Mouse (Mus musculus): Measurements from ENCODE around the gene Clec4b2.
"Not testable (repeated sequence)": the region's sequence is repeated elsewhere in the genome, so short reads cannot be mapped to it uniquely, and the experiment has no call there.

The Clec4b2 gene

DNA sequence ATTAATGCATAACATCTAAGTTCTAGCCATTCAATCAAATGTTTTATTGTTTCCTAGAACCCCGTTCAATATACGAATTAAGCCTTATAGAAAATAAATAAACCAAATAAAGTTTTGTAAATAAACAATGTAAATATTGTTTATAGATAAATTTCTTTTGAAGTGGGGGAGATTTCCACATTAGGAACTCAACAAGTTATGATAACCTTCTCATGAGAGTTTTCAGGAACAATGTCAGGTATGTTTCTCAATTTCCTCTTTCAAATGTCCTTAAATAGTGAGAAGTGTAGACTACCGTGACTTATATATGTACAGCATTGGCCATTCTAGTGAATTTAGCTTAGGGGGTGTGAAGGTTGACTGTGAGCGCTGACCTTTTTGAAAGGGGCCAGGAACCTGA, at the start of gene Clec4b2:
Gene Clec4b2, plus strand, starts transcription at position 301 of the 400 bp plus-strand sequence.
- DNase-seq (ENCODE audit: low spot score in 2 of 2): no peak

DNA sequence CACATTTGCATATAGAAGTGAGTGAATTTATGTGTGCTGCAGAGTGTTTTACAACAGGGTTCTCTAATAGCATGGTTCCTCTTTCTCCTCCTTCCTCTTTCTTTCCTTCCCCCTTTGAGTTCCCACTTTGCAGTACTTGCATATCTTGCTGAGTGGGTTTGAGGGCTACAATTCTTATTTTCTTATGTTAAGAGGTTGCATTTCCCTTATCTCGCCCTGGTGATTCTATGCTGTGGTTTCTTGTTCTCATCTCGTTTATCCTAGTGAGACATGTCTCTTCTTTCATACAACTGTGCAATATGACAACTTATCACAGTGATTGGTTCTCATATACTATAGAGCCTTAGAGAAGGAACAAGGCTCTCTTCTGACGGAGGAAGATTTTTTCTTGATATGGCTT, 49.5 kb upstream of the Clec4b2 start:
- no peak for DNase-seq (ENCODE audit: low spot score in 2 of 2)

DNA sequence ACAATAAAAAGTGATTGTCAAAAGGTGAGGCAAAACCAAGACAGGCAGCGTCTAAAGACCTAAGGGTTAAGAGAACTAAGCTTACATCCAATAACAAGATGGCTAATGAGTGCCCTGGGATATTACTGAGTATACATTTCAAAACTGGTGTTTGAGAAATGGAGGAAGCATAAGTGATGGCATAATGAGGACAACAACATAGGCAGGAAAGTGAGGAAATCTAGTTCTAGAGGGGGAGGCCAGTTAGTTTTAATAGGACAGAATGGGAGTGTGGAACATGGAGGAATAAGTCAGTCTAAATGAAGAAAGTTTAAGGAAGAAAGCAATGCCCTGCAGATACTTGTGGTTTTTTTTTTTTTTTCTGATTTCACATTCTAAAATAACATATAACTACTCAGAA, 45.5 kb upstream of the Clec4b2 start:
- DNase-seq (ENCODE audit: low spot score in 2 of 2): no peak

DNA sequence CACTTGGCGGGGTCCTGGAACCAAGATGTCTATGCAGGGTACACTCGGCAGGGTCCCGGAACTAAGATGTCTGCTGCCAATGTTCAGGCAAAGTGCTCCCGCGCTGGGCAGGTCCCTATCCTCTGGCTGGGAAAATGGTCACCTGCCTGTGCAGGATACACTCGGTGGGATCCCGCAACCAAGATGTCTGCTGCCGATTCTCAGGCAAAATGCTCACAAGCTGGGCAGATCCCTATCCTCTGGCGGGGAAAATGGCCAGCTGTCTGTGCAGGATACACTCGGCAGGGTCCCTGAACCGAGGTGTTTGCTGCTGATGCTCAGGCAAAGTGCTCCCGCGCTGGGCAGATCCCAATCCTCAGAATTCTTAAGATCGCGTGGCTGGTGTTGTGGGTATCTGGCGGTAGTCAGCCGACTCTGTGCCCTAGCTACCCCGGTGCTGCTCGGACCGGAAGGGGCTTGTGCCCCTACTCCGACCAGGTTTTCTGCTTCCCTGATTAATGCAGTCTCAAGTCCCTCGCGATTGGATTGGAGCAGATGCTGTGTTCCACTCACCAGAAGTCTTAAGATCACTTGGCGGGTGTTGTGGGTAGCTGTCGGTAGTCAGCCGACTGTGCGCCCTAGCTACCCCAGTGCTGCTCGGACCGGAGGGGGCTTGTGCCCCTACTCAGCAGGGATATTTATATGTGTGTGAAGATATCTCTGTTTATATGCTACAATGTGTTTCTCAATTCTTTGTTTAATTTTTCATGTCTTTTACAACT, 34.7 kb upstream of the Clec4b2 start:
- not testable (repeated sequence) for DNase-seq (ENCODE audit: low spot score in 2 of 2)

DNA sequence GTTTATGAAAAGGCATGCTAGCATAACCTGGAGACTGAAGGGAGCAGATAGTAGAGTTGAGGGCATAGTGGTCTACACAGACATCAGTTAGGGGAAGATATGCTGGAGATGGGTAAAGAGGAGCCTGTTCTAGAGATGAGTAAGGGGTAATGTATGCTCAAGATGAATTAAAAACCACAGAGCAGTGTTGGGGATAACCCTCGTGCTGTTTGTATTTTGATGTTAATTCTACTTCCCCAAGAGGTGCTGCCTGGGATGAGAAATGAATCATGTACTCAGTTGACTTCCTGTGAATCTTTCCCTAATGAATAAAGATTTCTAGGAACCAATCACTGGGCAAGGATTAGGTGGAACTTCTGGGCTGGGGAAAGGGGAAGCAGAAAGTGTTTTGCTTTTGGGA, 2.6 kb upstream of the Clec4b2 start:
- no peak for DNase-seq (ENCODE audit: low spot score in 2 of 2)

DNA sequence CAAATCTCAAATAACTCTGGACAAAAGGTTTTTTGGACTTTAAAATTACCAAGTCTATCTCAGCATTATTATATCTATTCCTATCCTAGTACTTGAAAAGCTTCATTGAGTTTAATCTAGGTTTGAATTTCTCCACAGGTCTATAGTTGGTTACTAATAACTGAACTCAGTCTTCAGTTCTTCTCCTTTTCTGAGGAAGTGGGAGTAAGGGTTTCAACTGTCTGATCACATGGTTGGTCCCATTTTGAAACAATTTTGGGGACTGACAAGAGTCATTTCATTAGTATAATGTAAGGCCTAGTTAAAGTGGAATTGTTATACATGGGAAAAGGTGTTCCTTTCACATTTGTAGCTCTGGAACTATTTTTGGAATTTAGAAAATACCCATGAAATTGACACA, 1.7 kb upstream of the Clec4b2 start:
- DNase-seq (ENCODE audit: low spot score in 2 of 2): no peak

DNA sequence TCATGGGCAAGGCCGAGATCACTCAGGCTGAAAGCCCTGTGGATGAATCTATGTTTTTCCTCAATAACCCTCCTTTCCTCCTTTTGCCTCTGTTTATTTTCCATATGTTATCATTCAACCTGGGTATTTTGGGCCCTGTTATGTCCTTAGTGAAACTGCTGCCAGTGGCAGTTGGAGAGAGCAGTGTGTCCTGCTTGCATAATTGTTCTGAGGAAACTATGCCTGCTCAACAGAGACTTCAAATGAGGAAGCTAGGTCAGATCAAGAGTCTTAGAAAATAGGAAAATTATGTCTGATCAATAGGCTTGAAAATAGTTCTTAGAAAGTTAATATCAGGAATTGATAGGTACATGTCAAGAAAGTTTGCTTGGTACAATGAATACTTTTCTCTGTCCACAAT, 2.9 kb downstream of the Clec4b2 start:
- DNase-seq (ENCODE audit: low spot score in 2 of 2): no peak

DNA sequence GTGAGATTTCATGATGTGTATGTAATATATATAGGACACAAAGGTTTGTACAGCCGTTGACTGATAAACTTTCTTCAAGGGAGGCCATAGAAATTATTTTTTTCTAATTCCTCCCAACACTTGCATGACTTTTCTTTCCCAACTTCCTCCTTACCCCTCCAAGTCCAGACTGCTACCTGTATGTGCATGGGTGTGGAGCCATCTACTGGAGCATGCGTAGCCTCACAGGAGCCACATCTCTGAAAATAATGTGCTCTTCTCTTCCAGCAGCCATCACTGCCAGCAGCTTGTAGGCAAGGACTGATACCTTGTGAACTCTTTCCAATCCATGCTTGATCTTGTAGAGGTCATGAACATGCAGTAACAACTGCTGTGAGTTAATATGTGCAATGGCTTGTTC, 12.2 kb downstream of the Clec4b2 start:
- not testable (repeated sequence) for DNase-seq (ENCODE audit: low spot score in 2 of 2)

DNA sequence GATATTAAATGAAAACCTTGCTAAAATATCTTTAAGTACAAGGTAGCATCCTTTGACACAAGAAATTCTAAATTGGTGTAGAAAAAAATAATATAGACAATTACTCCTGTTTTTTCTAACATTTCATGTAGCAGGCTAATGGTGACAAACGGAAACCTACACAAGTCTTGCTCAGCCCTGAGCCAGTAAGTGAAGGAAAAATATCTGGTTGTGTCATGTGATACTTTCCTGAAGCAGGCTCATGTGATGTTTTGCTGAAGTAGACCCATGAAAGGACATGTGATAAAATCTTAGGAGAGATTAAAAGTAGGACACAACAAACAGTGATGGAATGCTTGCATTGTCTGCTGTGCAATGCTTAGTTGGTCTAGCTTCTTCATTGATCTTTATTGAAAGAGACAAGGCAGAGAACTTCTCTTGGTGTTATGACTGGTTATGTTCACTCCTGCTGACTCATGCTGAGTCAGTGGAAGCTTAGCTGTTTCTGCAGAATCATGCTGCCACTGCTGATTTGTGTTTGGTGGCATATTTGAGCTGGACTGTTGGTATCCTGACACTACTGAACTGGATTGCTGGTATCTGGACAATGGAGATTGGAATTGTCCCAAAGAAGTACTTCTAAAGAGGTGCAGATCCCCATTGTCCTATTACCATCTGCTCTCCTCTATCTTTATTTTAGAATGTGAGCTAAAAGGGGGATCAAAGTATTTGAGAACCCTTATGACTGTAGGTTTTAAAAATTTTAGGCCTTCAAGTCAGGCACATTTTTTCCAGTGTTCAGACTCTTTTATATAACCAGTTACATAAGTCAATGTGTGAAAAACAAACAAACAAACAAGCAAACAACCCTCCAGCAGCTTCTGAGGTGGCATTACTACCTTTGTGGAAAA, 34.7 kb downstream of the Clec4b2 start:
- no peak for DNase-seq (ENCODE audit: low spot score in 2 of 2)

DNA sequence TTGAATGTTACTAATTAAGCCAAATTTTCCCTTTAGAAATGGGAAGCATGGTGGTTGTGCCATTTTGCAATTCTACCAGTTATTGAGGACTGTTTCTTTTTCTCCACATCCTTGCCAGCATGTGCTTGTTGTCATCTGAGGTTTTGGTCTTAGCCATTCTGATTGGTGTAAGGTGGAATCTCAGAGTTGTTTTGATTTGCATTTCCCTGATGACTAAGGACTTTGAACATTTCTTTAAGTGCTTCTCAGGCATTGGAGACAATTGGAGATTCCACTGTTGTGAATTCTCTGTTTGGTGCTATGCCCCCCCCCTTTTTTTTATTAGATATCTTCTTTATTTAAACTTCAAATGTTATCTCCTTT, 35.4 kb downstream of the Clec4b2 start:
- not testable (repeated sequence) for DNase-seq (ENCODE audit: low spot score in 2 of 2)

DNA sequence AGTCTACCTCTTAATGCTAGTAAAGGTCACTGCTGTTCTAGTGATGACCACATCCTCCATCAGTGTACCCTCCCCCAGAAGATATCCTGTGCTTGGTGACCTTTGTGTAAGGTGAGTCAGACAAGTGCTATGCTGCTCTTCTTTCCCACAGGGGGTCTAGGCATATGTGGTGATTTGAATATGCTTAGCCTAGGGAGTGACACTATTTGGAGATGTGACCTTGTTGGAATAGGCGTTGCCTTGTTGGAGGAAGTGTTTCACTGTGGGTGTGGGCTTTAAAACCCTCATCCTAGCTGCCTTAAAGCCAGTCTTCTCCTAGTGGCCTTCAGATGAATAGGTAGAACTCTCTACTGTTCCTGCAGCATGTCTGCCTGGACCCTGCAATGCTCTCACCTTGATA, 39.0 kb downstream of the Clec4b2 start:
- DNase-seq (ENCODE audit: low spot score in 2 of 2): no peak

DNA sequence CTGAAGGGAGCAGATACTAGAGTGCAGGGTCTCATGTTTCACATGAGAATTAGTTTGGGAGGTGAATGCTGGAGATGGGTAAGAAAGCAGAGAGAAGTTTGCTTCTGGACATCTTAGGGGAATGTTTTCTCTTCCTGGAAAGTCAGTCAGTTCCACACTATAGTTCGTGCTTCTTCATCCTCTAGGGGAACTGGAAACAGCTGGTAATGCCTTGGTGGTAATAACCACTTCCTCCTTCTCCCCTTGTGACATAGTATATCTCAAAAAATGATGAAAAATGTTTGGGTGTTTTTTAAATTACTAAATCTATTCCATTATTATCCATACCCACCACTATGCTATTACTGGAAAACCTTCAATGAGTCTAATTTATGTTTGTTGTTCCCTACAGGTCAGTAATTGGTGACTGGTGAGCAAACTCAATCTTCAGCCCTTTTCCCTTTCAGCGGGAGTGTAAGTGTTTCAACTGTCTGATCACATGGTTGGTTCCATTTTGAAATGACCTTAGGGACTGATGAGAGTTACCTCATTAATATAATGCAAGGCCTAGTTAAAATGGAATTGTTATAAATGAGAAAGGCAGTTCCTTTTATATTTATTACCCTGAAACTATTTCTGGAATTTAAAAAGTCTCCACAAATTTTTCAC, 55.0 kb downstream of the Clec4b2 start:
- no peak for DNase-seq (ENCODE audit: low spot score in 2 of 2)

DNA sequence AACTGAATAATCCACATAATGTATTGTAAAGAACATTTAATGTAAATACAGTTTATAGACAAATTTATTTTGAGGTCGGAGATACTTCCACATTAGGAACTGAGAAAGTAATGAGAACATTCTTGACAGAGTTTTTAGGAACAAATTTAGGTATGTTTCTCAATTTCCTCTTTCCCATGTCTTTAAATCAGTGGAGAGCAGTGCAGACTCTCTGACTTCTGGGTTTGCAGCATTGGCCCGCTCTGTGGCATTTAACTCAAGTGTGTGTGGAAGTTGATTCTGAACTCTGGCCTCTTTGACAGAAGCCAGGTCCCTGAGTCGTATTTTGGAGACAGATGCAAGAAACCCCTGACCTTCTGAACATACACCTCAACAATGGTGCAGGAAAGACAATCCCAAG, 57.0 kb downstream of the Clec4b2 start, which contains the start of gene Clec4n:
Gene Clec4n, plus strand, starts transcription at position 200 of the 400 bp plus-strand sequence.
- no peak for DNase-seq (ENCODE audit: low spot score in 2 of 2)

DNA sequence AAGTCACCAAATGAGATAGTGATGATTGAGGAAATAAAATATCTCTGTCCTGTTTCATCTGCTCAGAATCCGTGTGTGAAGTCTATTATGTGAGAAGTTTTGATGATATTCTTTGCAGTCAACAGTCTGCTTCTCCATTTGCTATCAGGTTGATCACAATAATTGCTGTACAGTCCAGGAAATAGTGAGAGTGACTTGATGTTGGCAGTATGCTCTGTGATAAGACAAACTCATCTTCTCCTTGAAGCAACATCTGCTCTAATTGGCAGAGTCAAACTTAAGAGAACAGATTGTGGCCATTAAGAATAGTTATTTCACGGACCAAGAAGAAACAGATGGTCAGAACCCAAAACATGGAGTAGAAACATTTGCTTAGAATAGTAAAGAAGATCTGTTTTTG, 58.5 kb downstream of the Clec4b2 start:
- DNase-seq (ENCODE audit: low spot score in 2 of 2): no peak

DNA sequence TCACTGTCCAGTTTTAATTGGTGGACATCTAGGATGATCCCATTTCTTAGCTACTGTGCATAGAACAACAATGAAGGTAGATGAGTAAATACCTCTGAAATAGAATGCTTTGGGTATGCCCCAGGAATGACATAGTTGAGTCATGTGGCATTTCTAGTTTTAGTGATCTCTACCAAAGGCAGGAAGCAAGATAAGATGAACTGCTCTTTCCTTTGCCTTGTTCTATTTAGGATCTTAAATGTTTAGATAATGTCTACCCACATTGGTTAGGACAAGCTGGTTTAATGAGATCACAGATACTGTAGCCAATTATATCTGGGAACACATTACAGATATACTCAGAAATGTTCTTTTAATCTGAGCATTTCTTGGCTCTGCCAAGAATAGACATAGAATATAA, 64.9 kb downstream of the Clec4b2 start:
- DNase-seq (ENCODE audit: low spot score in 2 of 2): no peak

DNA sequence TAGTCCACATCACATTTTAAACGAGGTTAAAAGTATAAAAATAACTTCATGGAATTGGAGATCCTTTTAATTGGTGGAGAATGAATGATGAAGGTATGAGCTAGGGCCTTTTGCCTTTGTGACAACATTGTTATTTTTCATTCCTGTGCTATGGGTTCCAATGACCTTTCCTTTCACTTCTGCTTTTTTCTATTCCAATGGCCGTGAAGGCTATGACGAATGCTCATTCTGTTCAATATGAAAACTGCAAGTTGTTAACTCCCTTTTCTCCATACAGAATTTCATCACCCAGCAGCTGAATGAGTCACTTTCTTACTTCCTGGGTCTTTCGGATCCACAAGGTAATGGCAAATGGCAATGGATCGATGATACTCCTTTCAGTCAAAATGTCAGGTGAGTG, 71.5 kb downstream of the Clec4b2 start:
- DNase-seq (ENCODE audit: low spot score in 2 of 2): no peak

DNA sequence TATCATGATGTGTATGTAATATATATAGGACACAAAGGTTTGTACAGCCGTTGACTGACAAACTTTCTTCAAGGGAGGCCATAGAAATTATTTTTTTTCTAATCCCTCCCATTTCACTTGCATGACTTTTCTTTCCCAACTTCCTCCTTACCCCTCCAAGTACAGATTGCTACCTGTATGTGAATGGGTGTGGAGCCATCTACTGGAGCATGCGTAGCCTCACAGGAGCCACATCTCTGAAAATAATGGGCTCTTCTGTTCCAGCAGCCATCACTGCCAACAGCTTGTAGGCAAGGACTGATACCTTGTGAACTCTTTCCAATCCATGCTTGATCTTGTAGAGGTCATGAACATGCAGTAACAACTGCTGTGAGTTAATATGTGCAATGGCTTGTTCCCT, 76.2 kb downstream of the Clec4b2 start:
- not testable (repeated sequence) for DNase-seq (ENCODE audit: low spot score in 2 of 2)

DNA sequence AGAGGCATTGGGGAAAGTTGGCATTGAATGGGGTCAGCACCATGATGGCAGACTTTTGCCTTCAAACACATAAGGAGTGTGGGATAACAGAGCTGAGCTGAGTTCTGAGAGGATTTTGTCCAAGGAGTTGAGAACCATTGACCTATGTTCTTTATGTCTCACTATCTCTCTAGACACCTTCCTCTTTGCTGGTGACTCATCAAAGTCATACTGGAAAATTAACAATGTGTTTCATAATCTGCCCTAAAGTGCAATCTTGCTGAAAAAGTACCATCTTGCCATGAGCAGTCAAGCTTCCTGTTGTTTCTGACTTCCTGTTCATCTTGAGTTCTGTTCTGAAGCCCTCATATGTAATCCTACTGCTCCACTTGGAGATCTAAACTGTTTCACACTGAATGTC, 80.0 kb downstream of the Clec4b2 start:
- DNase-seq (ENCODE audit: low spot score in 2 of 2): no peak
